Mouse (Mus musculus) monocyte, adult 2 months (primary cell): ENCODE results near the gene Trim2.

Experiments
- DNase-seq, 2 experiments: peaks; one replicate each; pipeline ENCODE4 v3.0.0; 2022; ENCODE audit warnings: low spot score in 2 of 2, low read depth in 1 of 2

Gene Trim2

GRCm38 (mm10) chr3:84193881-84194280, 112.8 kb downstream of the Trim2 start:
- no peak for DNase-seq

GRCm38 (mm10) chr3:84191141-84191881, 115.4 kb downstream of the Trim2 start:
- no peak for DNase-seq

- DNase-seq = no peak
These were observed 116.1 kb downstream of the Trim2 start for GRCm38 (mm10) chr3:84190513-84191061.

GRCm38 (mm10) chr3:84189629-84190173, 117.0 kb downstream of the Trim2 start:
- no peak for DNase-seq

GRCm38 (mm10) chr3:84181717-84182116, 125.0 kb downstream of the Trim2 start:
- no peak for DNase-seq

- no peak for DNase-seq
These were observed 125.6 kb downstream of the Trim2 start for GRCm38 (mm10) chr3:84181102-84181501.

- no peak for DNase-seq
These were observed 126.4 kb downstream of the Trim2 start for GRCm38 (mm10) chr3:84180304-84180703.

GRCm38 (mm10) chr3:84177834-84178233, 128.8 kb downstream of the Trim2 start:
- DNase-seq = no peak

- DNase-seq = peak in 1 of 2 experiments; percentile 16
These were observed 131.1 kb downstream of the Trim2 start for GRCm38 (mm10) chr3:84175337-84176315.

GRCm38 (mm10) chr3:84173581-84174154, 133.0 kb downstream of the Trim2 start, which contains the start of gene Gm6525:
TSS of gene Gm6525 (plus strand) at chr3:84174104.
- DNase-seq = no peak

- no peak for DNase-seq
These were observed 134.3 kb downstream of the Trim2 start for GRCm38 (mm10) chr3:84172406-84172805.

- no peak for DNase-seq
These were observed 137.2 kb downstream of the Trim2 start for GRCm38 (mm10) chr3:84169393-84170005.

GRCm38 (mm10) chr3:84168943-84169342, 137.7 kb downstream of the Trim2 start:
- DNase-seq = no peak

- no peak for DNase-seq
These were observed 140.6 kb downstream of the Trim2 start for GRCm38 (mm10) chr3:84166073-84166472.

GRCm38 (mm10) chr3:84165391-84165790, 141.3 kb downstream of the Trim2 start:
- DNase-seq = no peak

GRCm38 (mm10) chr3:84157559-84158350, 148.9 kb downstream of the Trim2 start:
- no peak for DNase-seq

- no peak for DNase-seq
These were observed 149.7 kb downstream of the Trim2 start for GRCm38 (mm10) chr3:84157011-84157410.

- no peak for DNase-seq
These were observed 150.6 kb downstream of the Trim2 start for GRCm38 (mm10) chr3:84156105-84156504.

GRCm38 (mm10) chr3:84155558-84156006, 151.1 kb downstream of the Trim2 start, which contains the start of gene Mnd1:
TSS of gene Mnd1 (minus strand) at chr3:84155786.
- peak; percentile 96 for DNase-seq
